Mouse (Mus musculus) colon, adult 2 months (tissue): ENCODE data around the gene Olfr1436. TPM values are rescaled to one million over a fixed set of nuclear protein-coding genes. Genes with fewer than 3 reads are reported as not detected.

Experiments used
- polyA plus RNA-seq: library from polyadenylated mRNA; depleted of rRNA; stranded (reverse); fragments of >200 nt; gene quantifications from 2 replicates; pipeline ENCODE4 v1.2.3, GENCODE M21; 2012; rRNA removed

Gene Olfr1436
- not detected in 2 replicates for polyA plus RNA-seq

DNA sequence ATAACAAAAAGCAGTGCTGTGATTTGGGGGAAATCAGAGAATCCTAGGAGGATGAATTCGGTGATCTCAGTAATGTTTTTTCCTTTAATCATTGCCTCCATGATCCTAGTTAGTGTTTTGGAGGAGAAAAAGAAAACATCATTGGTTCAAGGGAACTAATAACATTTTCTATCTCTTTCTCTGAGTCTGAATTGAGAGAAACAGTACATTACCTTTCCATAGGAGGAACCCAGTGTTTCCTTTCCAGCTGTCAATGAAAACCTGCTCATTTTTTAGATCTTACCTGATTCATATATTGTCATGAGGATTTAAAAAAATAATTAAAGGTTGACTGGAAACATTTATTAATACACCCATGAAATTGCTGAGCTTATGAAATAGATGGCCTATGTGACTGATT lies at the start of gene Olfr1436:
Olfr1436 (minus strand) TSS at position 101 of the 400 bp plus-strand sequence.

DNA sequence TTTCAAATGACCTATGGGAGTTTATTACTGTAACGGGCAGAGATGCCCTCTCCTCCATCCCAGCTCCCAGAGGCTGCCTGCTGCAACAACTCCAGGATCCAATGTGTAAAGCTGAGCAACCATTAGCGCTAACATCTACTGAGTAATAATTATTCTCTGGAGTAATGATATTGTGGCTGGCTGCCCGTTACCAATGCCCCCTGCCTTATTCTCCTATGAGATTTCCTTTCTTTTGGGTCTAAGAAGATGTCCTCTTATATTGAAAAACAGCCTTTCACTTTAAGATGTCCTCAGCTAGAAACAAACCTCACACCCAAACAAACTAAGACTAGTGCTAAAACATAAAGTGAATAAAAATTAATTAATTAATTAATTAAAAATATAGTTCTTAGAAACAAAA lies 36.9 kb upstream of the Olfr1436 start, which contains the start of gene Olfr1438-ps1:
Olfr1438-ps1 (minus strand) TSS at position 101 of the 400 bp plus-strand sequence.

DNA sequence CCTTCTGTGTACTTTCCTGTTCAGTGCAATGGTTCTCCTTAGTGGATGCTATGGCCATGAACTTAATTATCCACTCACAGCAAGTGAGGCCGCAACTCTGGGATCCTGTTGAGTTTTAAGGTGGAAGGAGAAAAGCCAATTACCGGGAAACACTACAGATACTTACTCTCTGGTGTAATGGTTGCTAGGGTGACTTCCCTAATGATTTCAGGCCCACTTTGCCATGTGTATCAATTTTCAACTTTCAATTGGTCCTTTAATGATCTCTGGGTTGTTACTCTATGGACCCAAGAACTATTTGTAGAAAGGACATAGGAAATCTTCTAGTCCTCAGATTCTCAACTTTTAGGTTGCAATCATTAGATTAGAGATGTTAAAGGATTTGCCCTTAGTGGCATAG lies 26.1 kb upstream of the Olfr1436 start, which contains the start of gene Olfr1437:
Olfr1437 (minus strand) TSS at position 101 of the 400 bp plus-strand sequence.

DNA sequence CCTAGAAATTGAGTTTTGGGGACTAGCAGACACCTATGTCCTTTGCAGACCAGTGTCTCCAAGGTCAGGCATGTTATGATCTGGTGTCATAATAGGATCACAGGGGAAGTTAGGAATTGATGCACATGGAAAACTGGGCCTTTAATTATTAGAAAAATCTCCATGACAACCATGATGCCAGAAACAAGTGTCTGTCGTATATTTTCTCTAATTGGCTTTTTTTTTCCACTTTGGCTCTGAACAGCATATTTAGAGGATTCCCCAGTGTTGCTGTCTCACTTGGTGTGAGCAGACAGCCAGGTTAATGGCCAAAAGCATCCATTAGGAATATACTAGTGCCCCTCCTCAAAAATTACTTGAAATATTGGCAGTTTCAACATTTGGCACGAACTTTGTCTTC lies 19.4 kb downstream of the Olfr1436 start, which contains the start of gene Olfr1434:
Olfr1434 (plus strand) TSS at position 301 of the 400 bp plus-strand sequence.

DNA sequence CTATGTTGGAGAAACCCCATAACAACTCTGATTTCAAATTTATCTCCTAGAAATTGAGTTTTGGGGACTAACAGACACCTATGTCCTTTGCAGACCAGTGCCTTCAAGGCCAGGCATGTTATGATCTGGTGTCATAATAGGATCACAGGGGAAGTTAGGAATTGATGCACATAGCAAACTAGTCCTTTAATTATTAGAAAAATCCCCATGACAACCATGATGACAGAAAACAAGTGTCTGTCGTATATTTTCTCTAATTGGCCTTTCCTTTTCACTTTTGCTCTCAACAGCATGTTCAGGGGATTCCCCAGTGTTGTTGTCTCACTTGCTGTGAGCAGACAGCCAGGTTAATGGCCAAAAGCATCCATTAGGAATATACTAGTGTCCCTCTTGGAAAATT lies 38.2 kb downstream of the Olfr1436 start, which contains the start of gene Olfr235:
Olfr235 (plus strand) TSS at position 301 of the 400 bp plus-strand sequence.

Other genes with a start within 250 kb of the Olfr1436 start
- not detected in 2 replicates for gene Olfr1424, start 236.4 kb downstream of the Olfr1436 start, polyA plus RNA-seq
- gene Olfr1425, start 221.4 kb downstream of the Olfr1436 start, polyA plus RNA-seq, result not detected in 2 replicates
- gene Olfr1426, start 207.1 kb downstream of the Olfr1436 start, polyA plus RNA-seq, result not detected in 2 replicates
- not detected in 2 replicates for gene Olfr1427, start 195.8 kb downstream of the Olfr1436 start, polyA plus RNA-seq
- not detected in 2 replicates for gene Olfr1428, start 183.2 kb downstream of the Olfr1436 start, polyA plus RNA-seq
- gene Olfr76, start 175.9 kb downstream of the Olfr1436 start, polyA plus RNA-seq, result not detected in 2 replicates
- not detected in 2 replicates for gene Olfr1555-ps1, start 129.0 kb downstream of the Olfr1436 start, polyA plus RNA-seq
- not detected in 2 replicates for gene Olfr1431, start 98.5 kb downstream of the Olfr1436 start, polyA plus RNA-seq
- gene Olfr1432, start 66.5 kb downstream of the Olfr1436 start, polyA plus RNA-seq, result not detected in 2 replicates
- not detected in 2 replicates for gene Olfr262, start 57.5 kb downstream of the Olfr1436 start, polyA plus RNA-seq
- gene Olfr235, start 38.1 kb downstream of the Olfr1436 start, polyA plus RNA-seq, result not detected in 2 replicates
- gene Olfr1434, start 19.3 kb downstream of the Olfr1436 start, polyA plus RNA-seq, result not detected in 2 replicates
- gene Olfr1437, start 26.0 kb upstream of the Olfr1436 start, polyA plus RNA-seq, result not detected in 2 replicates
- gene Olfr1438-ps1, start 36.8 kb upstream of the Olfr1436 start, polyA plus RNA-seq, result not detected in 2 replicates
- gene Olfr1440, start 88.1 kb upstream of the Olfr1436 start, polyA plus RNA-seq, result not detected in 2 replicates
- not detected in 2 replicates for gene Olfr1441, start 118.3 kb upstream of the Olfr1436 start, polyA plus RNA-seq
- not detected in 2 replicates for gene Pfpl, start 128.8 kb upstream of the Olfr1436 start, polyA plus RNA-seq
- 2.8 and 3.4 TPM in 2 replicates for gene Mpeg1, start 161.6 kb upstream of the Olfr1436 start, polyA plus RNA-seq
- gene Dtx4, start 202.3 kb upstream of the Olfr1436 start, polyA plus RNA-seq, result 9.6 TPM in 2 replicates
- gene Fam111a, start 246.6 kb upstream of the Olfr1436 start, polyA plus RNA-seq, result 0.33 and 0.69 TPM in 2 replicates